Mouse (Mus musculus): ENCODE measurements around the gene Pnkd. TPM values are rescaled to one million over a fixed set of nuclear protein-coding genes. Genes with fewer than 3 reads are reported as not detected.

The Pnkd gene
- total and polyA plus RNA-seq, 3 experiments, result 52.5 to 64.2 TPM; not detected in 1

- H3K27ac ChIP-seq (ENCODE audit: control insufficient read depth, low read depth, low read length), result no peak overlapping the region
- no peaks in the 10 kb centered on the region for H3K27me3 ChIP-seq (ENCODE audit: control insufficient read depth in 1 of 2, insufficient read depth in 2 of 2, low read length in 2 of 2)
- H3K4me3 ChIP-seq (ENCODE audit: control insufficient read depth in 1 of 2, insufficient read depth in 1 of 2, low read depth in 2 of 2, low read length in 2 of 2), result no peak overlapping the region
- TF ChIP-seq MYC (IDR thresholded peaks at IDR 0.05; ENCODE audit: low read depth, low read length) (no peak), ELF1 (IDR thresholded peaks at IDR 0.05; ENCODE audit: low read depth, low read length) (no peak), USF2 (IDR thresholded peaks at IDR 0.05; ENCODE audit: borderline replicate concordance in 1 of 2, insufficient read depth in 1 of 2, low read depth in 1 of 2, low read length in 2 of 2) (no peak), KAT2A (conservative IDR thresholded peaks at IDR 0.05; ENCODE audit: low read depth, low read length) (no peak), TAL1 (IDR thresholded peaks at IDR 0.05; ENCODE audit: low read length) (no peak), RCOR1 (IDR thresholded peaks at IDR 0.05; ENCODE audit: low read depth, low read length) (no peak), E2F4 (IDR thresholded peaks at IDR 0.05; ENCODE audit: borderline replicate concordance, low read depth, low read length) (no peak), POLR2AphosphoS5 (IDR thresholded peaks at IDR 0.05; ENCODE audit: borderline replicate concordance, low read depth, low read length) (no peak)
- H3K36me3 ChIP-seq (ENCODE audit: control insufficient read depth in 1 of 2, insufficient read depth in 2 of 2, low read length in 2 of 2), result peaks cover 0 to 26% of the 10 kb centered on the region in 2 experiments; a peak in 2 of 4 replicates
- no peak for DNase-seq (ENCODE audit: low read depth, low spot score)
- peaks cover 14% of the 10 kb centered on the region for H3K79me2 ChIP-seq (ENCODE audit: control insufficient read depth, insufficient read depth, low read length, poor library complexity)
- H3K4me1 ChIP-seq (ENCODE audit: control insufficient read depth in 1 of 2, insufficient read depth in 2 of 2, low read length in 2 of 2), result peaks cover 0 to 36% of the 10 kb centered on the region in 2 experiments; a peak in 2 of 4 replicates
- H3K9ac ChIP-seq (ENCODE audit: control insufficient read depth, low read depth, low read length, poor library complexity, severe bottlenecking), result no peak overlapping the region
- H3K9me3 ChIP-seq (replicated peaks; ENCODE audit: insufficient read depth, low read length), result no peaks in the 10 kb centered on the region
These were observed 20.2 kb downstream of the Pnkd start for GRCm38 (mm10) chr1:74304946-74305345.

GRCm38 (mm10) chr1:74305522-74305921 is 20.8 kb downstream of the Pnkd start, which contains the start of gene Tmbim1:
Tmbim1 (minus strand) TSS chr1:74305622.
- peak within 1 kb of the TSS; percentile 91 to 94 for H3K4me3 ChIP-seq (ENCODE audit: control insufficient read depth in 1 of 2, insufficient read depth in 1 of 2, low read depth in 2 of 2, low read length in 2 of 2)
- peak within 1 kb of the TSS; percentile 86 for H3K9ac ChIP-seq (ENCODE audit: control insufficient read depth, low read depth, low read length, poor library complexity, severe bottlenecking)
- TF ChIP-seq UBTF (IDR thresholded peaks at IDR 0.05; ENCODE audit: borderline replicate concordance, insufficient read depth, low read depth, low read length) (no peak), ELF1 (IDR thresholded peaks at IDR 0.05; ENCODE audit: low read depth, low read length) (no peak)
- DNase-seq (ENCODE audit: low read depth, low spot score), result no peak
- no peak within 1 kb of the TSS for H3K27ac ChIP-seq (ENCODE audit: control insufficient read depth, low read depth, low read length)
- H3K4me1 ChIP-seq (ENCODE audit: control insufficient read depth in 1 of 2, insufficient read depth in 2 of 2, low read length in 2 of 2), result peaks cover 0 to 31% of the 10 kb centered on the region in 2 experiments; a peak in 2 of 4 replicates
- no peaks in the 10 kb centered on the region for H3K27me3 ChIP-seq (ENCODE audit: control insufficient read depth in 1 of 2, insufficient read depth in 2 of 2, low read length in 2 of 2)
- H3K9me3 ChIP-seq (replicated peaks; ENCODE audit: insufficient read depth, low read length), result no peaks in the 10 kb centered on the region
- peaks cover 14% of the 10 kb centered on the region for H3K79me2 ChIP-seq (ENCODE audit: control insufficient read depth, insufficient read depth, low read length, poor library complexity)
- H3K36me3 ChIP-seq (ENCODE audit: control insufficient read depth in 1 of 2, insufficient read depth in 2 of 2, low read length in 2 of 2), result peaks cover 0 to 22% of the 10 kb centered on the region in 2 experiments; a peak in 2 of 4 replicates

GRCm38 (mm10) chr1:74307146-74307545 is 22.4 kb downstream of the Pnkd start:
- Histone ChIP-seq H3K4me1 (ENCODE audit: control insufficient read depth in 1 of 2, insufficient read depth in 2 of 2, low read length in 2 of 2) (peaks cover 0 to 26% of the 10 kb centered on the region in 2 experiments; a peak in 2 of 4 replicates), H3K4me3 (ENCODE audit: control insufficient read depth in 1 of 2, insufficient read depth in 1 of 2, low read depth in 2 of 2, low read length in 2 of 2) (no peak overlapping the region), H3K9ac (ENCODE audit: control insufficient read depth, low read depth, low read length, poor library complexity, severe bottlenecking) (no peak overlapping the region), H3K36me3 (ENCODE audit: control insufficient read depth in 1 of 2, insufficient read depth in 2 of 2, low read length in 2 of 2) (peaks cover 0 to 17% of the 10 kb centered on the region in 2 experiments; a peak in 2 of 4 replicates), H3K27me3 (ENCODE audit: control insufficient read depth in 1 of 2, insufficient read depth in 2 of 2, low read length in 2 of 2) (no peaks in the 10 kb centered on the region), H3K9me3 (replicated peaks; ENCODE audit: insufficient read depth, low read length) (no peaks in the 10 kb centered on the region), H3K79me2 (ENCODE audit: control insufficient read depth, insufficient read depth, low read length, poor library complexity) (peaks cover 11% of the 10 kb centered on the region), H3K27ac (ENCODE audit: control insufficient read depth, low read depth, low read length) (no peak overlapping the region)
- DNase-seq (ENCODE audit: low read depth, low spot score), result no peak
- TF ChIP-seq MAFK (IDR thresholded peaks at IDR 0.05; ENCODE audit: borderline replicate concordance, low read depth, low read length) (no peak), JUND (IDR thresholded peaks at IDR 0.05; ENCODE audit: low read depth, low read length) (no peak), MAZ (IDR thresholded peaks at IDR 0.05; ENCODE audit: low read depth, low read length) (no peak), POLR2AphosphoS2 (IDR thresholded peaks at IDR 0.05; ENCODE audit: low read length) (no peak), ELF1 (IDR thresholded peaks at IDR 0.05; ENCODE audit: low read depth, low read length) (no peak), CHD1 (IDR thresholded peaks at IDR 0.05; ENCODE audit: low read depth, low read length) (no peak), ZKSCAN1 (IDR thresholded peaks at IDR 0.05; ENCODE audit: low read depth, low read length) (no peak), ZNF384 (IDR thresholded peaks at IDR 0.05; ENCODE audit: low read depth, low read length) (peak; percentile 69)

Data from MEL (cell line).